In the genomic region with DNA sequence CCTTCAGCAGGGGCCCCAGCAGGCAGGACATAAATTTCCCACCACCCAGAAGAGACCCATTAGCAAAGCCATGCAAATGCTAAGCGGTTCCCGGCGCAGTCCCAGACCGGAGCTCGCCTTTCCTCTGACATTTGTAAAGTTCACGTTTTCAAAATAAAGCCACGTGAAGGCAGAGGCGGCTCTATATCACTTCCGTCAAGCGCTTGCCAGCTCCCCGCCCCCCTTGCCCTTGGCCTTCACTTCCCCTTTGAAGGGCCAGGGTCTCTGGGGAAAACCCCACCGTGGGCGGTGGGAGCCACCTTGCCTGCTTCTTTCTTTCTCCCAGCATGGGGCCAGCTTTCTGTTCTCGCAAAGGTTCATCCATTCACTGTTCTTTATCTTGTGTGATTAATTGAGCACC, we compare ENCODE assay signal across 11 mouse cellular contexts. TPM values are rescaled to one million over a fixed set of nuclear protein-coding genes. Genes with fewer than 3 reads are reported as not detected.
DNase-seq lines count a peak whose midpoint lies in the region; ATAC-seq and TF ChIP-seq lines count a peak whose summit lies in the region.
"Had no signal": no experiment of that assay in that cellular context is flagged by ENCODE, and none has a peak within 500 bp of the region (broad histone marks: within the 10 kb centered on the region; RNA-seq: fewer than 3 reads in every experiment).

No protein-coding gene starts in this region.

- no peaks in the 10 kb centered on the region for H3K36me3 ChIP-seq in heart, embryonic 13.5 days
- peaks cover 0 to 8% of the 10 kb centered on the region in 2 experiments; a peak in 2 of 4 replicates for H3K36me3 ChIP-seq in MEL (ENCODE audit: control insufficient read depth in 1 of 2, insufficient read depth in 2 of 2, low read length in 2 of 2)
- no peaks in the 10 kb centered on the region for H3K36me3 ChIP-seq in neural tube, embryonic 15.5 days
- no peaks in the 10 kb centered on the region for H3K36me3 ChIP-seq in hindbrain, embryonic 12.5 days
- H3K36me3 ChIP-seq in forebrain, embryonic 16.5 days (ENCODE audit: control insufficient read depth, insufficient read depth): no peaks in the 10 kb centered on the region
- H3K36me3 ChIP-seq in forebrain, embryonic 14.5 days (ENCODE audit: control insufficient read depth, insufficient read depth, low read length): no peaks in the 10 kb centered on the region
- H3K36me3 ChIP-seq: embryonic facial prominence, embryonic 15.5 days had no signal

- no peak for TF ChIP-seq EP300 in MEL (IDR thresholded peaks at IDR 0.05; ENCODE audit: low read depth in 1 of 2, low read length in 2 of 2)

- no peak overlapping the region for H3K27ac ChIP-seq in heart, embryonic 13.5 days (replicated peaks)
- no peak overlapping the region for H3K27ac ChIP-seq in MEL (ENCODE audit: control insufficient read depth, low read depth, low read length)
- no peak overlapping the region for H3K27ac ChIP-seq in neural tube, embryonic 15.5 days (replicated peaks)
- no peak overlapping the region for H3K27ac ChIP-seq in hindbrain, embryonic 12.5 days
- H3K27ac ChIP-seq in forebrain, embryonic 16.5 days (ENCODE audit: low read length): no peak overlapping the region
- H3K27ac ChIP-seq in forebrain, embryonic 14.5 days (ENCODE audit: low read depth, low read length): no peak overlapping the region
- H3K27ac ChIP-seq: embryonic facial prominence, embryonic 15.5 days had no signal

- no peak for ATAC-seq in heart, embryonic 13.5 days (ENCODE audit: extremely low read depth, insufficient number of reproducible peaks, low FRiP score, low TSS enrichment)
- no peak for ATAC-seq in neural tube, embryonic 15.5 days (ENCODE audit: low FRiP score)
- ATAC-seq in hindbrain, embryonic 12.5 days (ENCODE audit: low FRiP score): no peak
- ATAC-seq in forebrain, embryonic 16.5 days: no peak
- no peak for ATAC-seq in forebrain, embryonic 14.5 days

- WGBS in heart, embryonic 13.5 days: 6% methylated on average over 14 of the region's 14 CpGs
- 3% methylated on average over 14 of the region's 14 CpGs for WGBS in neural tube, embryonic 15.5 days
- WGBS in hindbrain, embryonic 12.5 days: 6% methylated on average over 14 of the region's 14 CpGs
- 3% methylated on average over 14 of the region's 14 CpGs for WGBS in forebrain, embryonic 16.5 days
- WGBS in forebrain, embryonic 14.5 days: 4% methylated on average over 14 of the region's 14 CpGs

- no peaks in the 10 kb centered on the region for H3K79me2 ChIP-seq in MEL (ENCODE audit: control insufficient read depth, insufficient read depth, low read length, poor library complexity)

- H3K4me2 ChIP-seq in heart, embryonic 13.5 days: peak overlapping the region; percentile 37
- peak overlapping the region; percentile 25 for H3K4me2 ChIP-seq in neural tube, embryonic 15.5 days
- H3K4me2 ChIP-seq in hindbrain, embryonic 12.5 days (replicated peaks): no peak overlapping the region
- H3K4me2 ChIP-seq in forebrain, embryonic 16.5 days (ENCODE audit: low read length): no peak overlapping the region
- no peak overlapping the region for H3K4me2 ChIP-seq in forebrain, embryonic 14.5 days (ENCODE audit: low read length)
- H3K4me2 ChIP-seq: embryonic facial prominence, embryonic 15.5 days had no signal

- H3K9me3 ChIP-seq in heart, embryonic 13.5 days: no peaks in the 10 kb centered on the region
- no peaks in the 10 kb centered on the region for H3K9me3 ChIP-seq in MEL (replicated peaks; ENCODE audit: insufficient read depth, low read length)
- H3K9me3 ChIP-seq in neural tube, embryonic 15.5 days (replicated peaks): no peaks in the 10 kb centered on the region
- H3K9me3 ChIP-seq in hindbrain, embryonic 12.5 days (replicated peaks): no peaks in the 10 kb centered on the region
- no peaks in the 10 kb centered on the region for H3K9me3 ChIP-seq in forebrain, embryonic 16.5 days (ENCODE audit: control insufficient read depth, low read length)
- H3K9me3 ChIP-seq in forebrain, embryonic 14.5 days (replicated peaks; ENCODE audit: control insufficient read depth, low read length): no peaks in the 10 kb centered on the region
- H3K9me3 ChIP-seq: embryonic facial prominence, embryonic 15.5 days; megakaryocyte, embryonic 14.5 days had no signal

- H3K9ac ChIP-seq in heart, embryonic 13.5 days: no peak overlapping the region
- no peak overlapping the region; the same call in 1 of the 2 replicates for H3K9ac ChIP-seq in MEL (ENCODE audit: control insufficient read depth, low read depth, low read length, poor library complexity, severe bottlenecking)
- no peak overlapping the region for H3K9ac ChIP-seq in neural tube, embryonic 15.5 days (replicated peaks)
- no peak overlapping the region for H3K9ac ChIP-seq in hindbrain, embryonic 12.5 days
- no peak overlapping the region for H3K9ac ChIP-seq in forebrain, embryonic 16.5 days (replicated peaks; ENCODE audit: low read depth, low read length)
- no peak overlapping the region for H3K9ac ChIP-seq in forebrain, embryonic 14.5 days (ENCODE audit: low read length)
- H3K9ac ChIP-seq: embryonic facial prominence, embryonic 15.5 days had no signal

- peaks cover 7% of the 10 kb centered on the region for H3K4me1 ChIP-seq in heart, embryonic 13.5 days
- peaks cover 5 to 9% of the 10 kb centered on the region in 2 experiments; a peak in 3 of 4 replicates for H3K4me1 ChIP-seq in MEL (ENCODE audit: control insufficient read depth in 1 of 2, insufficient read depth in 2 of 2, low read length in 2 of 2)
- peaks cover 26% of the 10 kb centered on the region for H3K4me1 ChIP-seq in neural tube, embryonic 15.5 days
- peaks cover 23% of the 10 kb centered on the region for H3K4me1 ChIP-seq in hindbrain, embryonic 12.5 days
- no peaks in the 10 kb centered on the region for H3K4me1 ChIP-seq in forebrain, embryonic 16.5 days (replicated peaks; ENCODE audit: control insufficient read depth, insufficient read depth, low read length)
- no peaks in the 10 kb centered on the region for H3K4me1 ChIP-seq in forebrain, embryonic 14.5 days (ENCODE audit: control insufficient read depth, insufficient read depth, low read length)
- H3K4me1 ChIP-seq: embryonic facial prominence, embryonic 15.5 days had no signal

- DNase-seq in heart, adult 11 months: no peak
- DNase-seq in A20 (ENCODE audit: low read depth, low spot score): peak; percentile 53
- peak; percentile 40 for DNase-seq in MEL (ENCODE audit: low read depth, low spot score)
- DNase-seq in forebrain, embryonic 14.5 days (ENCODE audit: low spot score): no peak
- DNase-seq: gastrocnemius, postnatal 25 days had no signal

- H3K27me3 ChIP-seq in heart, embryonic 13.5 days (replicated peaks): peaks cover 96% of the 10 kb centered on the region
- peaks cover 1 to 3% of the 10 kb centered on the region in 2 experiments for H3K27me3 ChIP-seq in MEL (ENCODE audit: control insufficient read depth in 1 of 2, insufficient read depth in 2 of 2, low read length in 2 of 2)
- H3K27me3 ChIP-seq in neural tube, embryonic 15.5 days (replicated peaks): peaks cover 38% of the 10 kb centered on the region
- H3K27me3 ChIP-seq in hindbrain, embryonic 12.5 days: peaks cover 79% of the 10 kb centered on the region
- H3K27me3 ChIP-seq in forebrain, embryonic 16.5 days (replicated peaks; ENCODE audit: control insufficient read depth, insufficient read depth, low read length): peaks cover 21% of the 10 kb centered on the region
- H3K27me3 ChIP-seq in forebrain, embryonic 14.5 days (replicated peaks; ENCODE audit: control insufficient read depth, insufficient read depth, low read length): peaks cover 18% of the 10 kb centered on the region

- no peak for TF ChIP-seq POLR2A in MEL (IDR thresholded peaks at IDR 0.05; ENCODE audit: control insufficient read depth in 1 of 2, insufficient read depth in 1 of 2, low read depth in 1 of 2, low read length in 2 of 2, poor library complexity in 1 of 2)

- no peak for TF ChIP-seq RAD21 in MEL (IDR thresholded peaks at IDR 0.05; ENCODE audit: low read depth, low read length)

- no peak overlapping the region for H3K4me3 ChIP-seq in heart, embryonic 13.5 days
- peak overlapping the region; percentile 25 to 60 for H3K4me3 ChIP-seq in MEL (ENCODE audit: control insufficient read depth in 1 of 2, insufficient read depth in 1 of 2, low read depth in 2 of 2, low read length in 2 of 2)
- H3K4me3 ChIP-seq in neural tube, embryonic 15.5 days (replicated peaks): no peak overlapping the region
- no peak overlapping the region for H3K4me3 ChIP-seq in hindbrain, embryonic 12.5 days
- no peak overlapping the region for H3K4me3 ChIP-seq in forebrain, embryonic 16.5 days (replicated peaks; ENCODE audit: low read length)
- H3K4me3 ChIP-seq in forebrain, embryonic 14.5 days (ENCODE audit: low read depth, low read length): no peak overlapping the region
- H3K4me3 ChIP-seq: embryonic facial prominence, embryonic 15.5 days had no signal

- no peak for TF ChIP-seq CTCF in MEL (IDR thresholded peaks at IDR 0.05 in 2 of 3, conservative IDR thresholded peaks at IDR 0.05 in 1 of 3; ENCODE audit: control insufficient read depth in 1 of 3, insufficient read depth in 1 of 3, low read depth in 2 of 3, low read length in 3 of 3, poor library complexity in 1 of 3, severe bottlenecking in 1 of 3)

TF ChIP-seq in MEL, 35 proteins besides CTCF, POLR2A, EP300 and RAD21 (continues in another document):
- peak; percentile 83 for TF ChIP-seq MAX (IDR thresholded peaks at IDR 0.05; ENCODE audit: low read length)
- no peak for TF ChIP-seq ZC3H11A (IDR thresholded peaks at IDR 0.05; ENCODE audit: low read depth, low read length)
- TF ChIP-seq NELFE (IDR thresholded peaks at IDR 0.05; ENCODE audit: low read depth, low read length): no peak

RNA-seq across cellular contexts. Expression of gene Lamc3, which starts 6.2 kb away (rescaled TPM):
- polyA plus RNA-seq in heart, embryonic 13.5 days (2015; fragmentation: Nextera tagmentation; extraction: Ambion mirVana): 0.32 and 0.43 TPM in 2 replicates
- not detected in 2 replicates for total RNA-seq in MEL (2012; rRNA removed)
- not detected for polyA plus RNA-seq in MEL (2012; ENCODE audit: insufficient read depth in 1 of 2, insufficient read length in 2 of 2, low read depth in 1 of 2, low replicate concordance in 2 of 2, missing spikeins in 1 of 2)
- polyA plus RNA-seq in neural tube, embryonic 15.5 days (2015; fragmentation: Nextera tagmentation; extraction: Ambion mirVana): 4.1 and 4.2 TPM in 2 replicates
- polyA plus RNA-seq in hindbrain, embryonic 12.5 days (2016; fragmentation: Nextera tagmentation; extraction: Ambion mirVana): 7.2 and 7.6 TPM in 2 replicates
- polyA plus RNA-seq in forebrain, embryonic 16.5 days (2015; fragmentation: Nextera tagmentation; extraction: Ambion mirVana): 3.4 and 4.0 TPM in 2 replicates
- 2.9 and 4.3 TPM in 2 replicates for polyA plus RNA-seq in forebrain, embryonic 14.5 days (2014; fragmentation: Nextera tagmentation; extraction: Ambion mirVana)

RNA-seq across cellular contexts. Expression of gene Fibcd1, which starts 35.1 kb away (rescaled TPM):
- polyA plus RNA-seq in heart, embryonic 13.5 days (2015; fragmentation: Nextera tagmentation; extraction: Ambion mirVana): 0.08 TPM in 1 of 2 replicates, not detected in the other
- total RNA-seq in MEL (2012; rRNA removed): not detected in 2 replicates
- not detected for polyA plus RNA-seq in MEL (2012; ENCODE audit: insufficient read depth in 1 of 2, insufficient read length in 2 of 2, low read depth in 1 of 2, low replicate concordance in 2 of 2, missing spikeins in 1 of 2)
- 4.9 and 6.4 TPM in 2 replicates for polyA plus RNA-seq in neural tube, embryonic 15.5 days (2015; fragmentation: Nextera tagmentation; extraction: Ambion mirVana)
- polyA plus RNA-seq in hindbrain, embryonic 12.5 days (2016; fragmentation: Nextera tagmentation; extraction: Ambion mirVana): 3.7 and 4.4 TPM in 2 replicates
- 2.7 and 4.2 TPM in 2 replicates for polyA plus RNA-seq in forebrain, embryonic 16.5 days (2015; fragmentation: Nextera tagmentation; extraction: Ambion mirVana)
- polyA plus RNA-seq in forebrain, embryonic 14.5 days (2014; fragmentation: Nextera tagmentation; extraction: Ambion mirVana): 3.0 and 3.3 TPM in 2 replicates
- total RNA-seq: gastrocnemius, postnatal 25 days had no signal

Comparison
In these comparisons a context has a peak if more than half of its experiments do, and no peak if none do; other contexts are left out.
1. H3K4me2 ChIP-seq: peak in heart, embryonic 13.5 days (single experiment) and neural tube, embryonic 15.5 days (single experiment); none in hindbrain, embryonic 12.5 days (single experiment), forebrain, embryonic 16.5 days (single experiment) and forebrain, embryonic 14.5 days (single experiment).
2. H3K4me3 ChIP-seq: peak in MEL (2 of 2); none in heart, embryonic 13.5 days (single experiment), neural tube, embryonic 15.5 days (single experiment), hindbrain, embryonic 12.5 days (single experiment), forebrain, embryonic 16.5 days (single experiment) and forebrain, embryonic 14.5 days (single experiment).
3. DNase-seq: peak in A20 (single experiment) and MEL (single experiment); none in heart, adult 11 months (single experiment) and forebrain, embryonic 14.5 days (single experiment).